Mouse (Mus musculus): Measurements from ENCODE around the gene Espn. TPM values are rescaled to one million over a fixed set of nuclear protein-coding genes. Genes with fewer than 3 reads are reported as not detected.
A peak's percentile ranks its signal among the peaks of the same experiment; 100 is the strongest.

Gene Espn
- polyA plus RNA-seq, 1 experiment, result 48.3 TPM

DNA sequence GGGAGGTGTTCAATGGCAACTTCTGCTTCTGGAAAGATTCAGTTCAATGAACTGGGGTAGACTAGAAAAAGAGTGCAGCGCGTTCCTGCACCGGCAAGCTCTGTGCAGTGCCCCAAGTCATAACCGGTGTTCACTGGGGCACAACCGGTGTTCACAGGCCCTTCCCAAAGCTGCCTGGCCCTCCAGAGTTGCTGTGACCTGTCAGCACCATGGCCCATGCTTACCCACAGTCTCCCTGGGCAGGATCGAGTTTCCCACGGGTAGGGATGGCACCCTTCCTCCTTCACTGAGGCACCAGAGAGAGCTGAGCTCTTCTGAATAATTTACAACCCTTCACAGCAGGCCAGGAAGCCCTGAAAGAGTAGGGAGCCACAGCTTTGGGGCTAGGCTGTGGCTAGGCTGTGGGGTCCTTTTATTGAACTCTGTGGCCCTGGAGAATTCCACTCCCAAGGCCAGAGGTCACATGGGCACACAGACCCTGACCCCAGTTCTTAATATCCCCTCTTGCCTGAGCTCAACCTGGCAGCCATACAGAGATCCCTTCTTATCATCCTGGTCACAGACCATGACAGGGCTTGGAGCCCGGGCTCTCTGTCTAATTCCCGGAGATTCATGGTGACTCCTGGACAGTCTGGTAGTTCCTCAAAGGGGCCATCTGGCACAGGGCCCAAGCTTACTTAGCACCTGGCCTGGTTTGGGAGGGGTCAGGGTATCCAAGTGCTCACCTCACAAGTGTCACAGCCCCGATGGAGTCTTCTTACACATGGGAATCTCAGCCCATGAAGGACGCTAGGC, 5.9 kb downstream of the Espn start:
- Histone ChIP-seq H3K4me3 (ENCODE audit: insufficient read depth, low read depth, low read length) (no peak overlapping the region), H3K27ac (ENCODE audit: insufficient read depth, low read depth, low read length) (no peak overlapping the region), H3K4me1 (ENCODE audit: control insufficient read depth, insufficient read depth, low read length) (peaks cover 3% of the 10 kb centered on the region; the same call in 1 of the 2 replicates), H3K36me3 (ENCODE audit: control insufficient read depth, insufficient read depth, low read length) (no peaks in the 10 kb centered on the region), H3K27me3 (replicated peaks; ENCODE audit: control insufficient read depth, insufficient read depth, low read length) (no peaks in the 10 kb centered on the region)
- 30% methylated on average over 11 of the region's 11 CpGs for WGBS
- no peak for DNase-seq
- TF ChIP-seq CTCF (conservative IDR thresholded peaks at IDR 0.05; ENCODE audit: insufficient read depth, insufficient read length, low read depth, low read length) (no peak), POLR2A (IDR thresholded peaks at IDR 0.05; ENCODE audit: low read depth, low read length) (no peak)

GRCm38 (mm10) chr4:152145473-152145872, 6.7 kb downstream of the Espn start:
- Histone ChIP-seq H3K27ac (ENCODE audit: insufficient read depth, low read depth, low read length) (no peak overlapping the region), H3K27me3 (replicated peaks; ENCODE audit: control insufficient read depth, insufficient read depth, low read length) (no peaks in the 10 kb centered on the region), H3K36me3 (ENCODE audit: control insufficient read depth, insufficient read depth, low read length) (no peaks in the 10 kb centered on the region), H3K4me1 (ENCODE audit: control insufficient read depth, insufficient read depth, low read length) (peaks cover 3% of the 10 kb centered on the region; the same call in 1 of the 2 replicates), H3K4me3 (ENCODE audit: insufficient read depth, low read depth, low read length) (no peak overlapping the region)
- 45% methylated on average over 10 of the region's 10 CpGs for WGBS
- TF ChIP-seq CTCF (conservative IDR thresholded peaks at IDR 0.05; ENCODE audit: insufficient read depth, insufficient read length, low read depth, low read length), result no peak
- no peak for TF ChIP-seq POLR2A (IDR thresholded peaks at IDR 0.05; ENCODE audit: low read depth, low read length)
- no peak for DNase-seq

DNA sequence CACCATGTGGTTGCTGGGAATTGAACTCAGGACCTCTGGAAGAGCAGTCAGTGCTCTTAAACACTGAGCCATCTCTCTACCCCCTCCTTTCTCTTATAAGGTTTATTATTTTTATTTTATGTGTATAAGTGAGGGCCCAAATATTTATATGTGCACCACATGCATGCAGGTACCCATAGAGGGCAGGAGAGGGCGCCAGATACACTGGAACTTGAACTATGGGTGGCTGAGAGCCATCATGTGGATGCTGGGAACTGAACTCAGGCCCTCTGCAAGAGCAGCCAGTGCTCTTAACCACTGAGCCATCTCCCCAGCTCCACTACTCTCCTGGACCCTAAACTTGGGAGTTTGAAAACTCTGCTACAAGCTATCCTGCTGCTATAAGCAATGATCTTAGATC, 8.5 kb downstream of the Espn start:
- Histone ChIP-seq H3K4me3 (ENCODE audit: insufficient read depth, low read depth, low read length) (no peak overlapping the region), H3K27me3 (replicated peaks; ENCODE audit: control insufficient read depth, insufficient read depth, low read length) (no peaks in the 10 kb centered on the region), H3K36me3 (ENCODE audit: control insufficient read depth, insufficient read depth, low read length) (no peaks in the 10 kb centered on the region), H3K4me1 (ENCODE audit: control insufficient read depth, insufficient read depth, low read length) (peaks cover 6% of the 10 kb centered on the region; the same call in 1 of the 2 replicates), H3K27ac (ENCODE audit: insufficient read depth, low read depth, low read length) (no peak overlapping the region)
- 55% methylated on average over 1 of the region's 1 CpGs for WGBS
- TF ChIP-seq CTCF (conservative IDR thresholded peaks at IDR 0.05; ENCODE audit: insufficient read depth, insufficient read length, low read depth, low read length), result no peak
- TF ChIP-seq POLR2A (IDR thresholded peaks at IDR 0.05; ENCODE audit: low read depth, low read length), result no peak
- DNase-seq, result no peak

DNA sequence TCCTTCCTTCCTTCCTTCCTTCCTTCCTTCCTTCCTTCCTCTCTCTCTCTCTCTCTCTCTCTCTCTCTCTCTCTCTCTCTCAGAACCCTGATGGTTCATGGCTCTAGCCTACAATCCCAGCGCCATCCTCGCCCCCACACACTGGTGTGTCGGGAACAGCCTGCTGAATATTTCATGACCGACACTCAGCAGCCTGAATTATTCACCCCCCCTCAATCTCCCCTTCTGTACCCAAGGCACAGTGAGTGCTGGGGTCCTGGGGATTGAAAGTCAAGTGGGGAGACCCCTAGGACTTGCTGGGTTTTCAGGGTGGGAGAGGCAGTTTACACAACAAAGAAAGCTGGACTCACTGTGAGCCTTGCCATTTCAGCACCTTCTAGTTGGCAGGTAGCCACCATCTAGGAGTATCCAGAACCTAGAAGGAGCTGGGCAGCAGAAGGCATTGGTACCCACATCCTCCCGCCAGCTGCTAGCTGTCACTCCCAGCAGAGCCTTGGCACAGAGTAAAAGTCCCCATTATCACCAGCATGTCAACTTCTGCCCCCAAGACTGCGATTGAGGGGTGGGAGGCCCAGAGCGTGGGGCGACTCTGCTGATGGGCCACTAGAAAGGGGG, 10.5 kb downstream of the Espn start:
- no peaks in the 10 kb centered on the region for H3K27me3 ChIP-seq (replicated peaks; ENCODE audit: control insufficient read depth, insufficient read depth, low read length)
- WGBS, result 82% methylated on average over 8 of the region's 8 CpGs
- TF ChIP-seq POLR2A (IDR thresholded peaks at IDR 0.05; ENCODE audit: low read depth, low read length) (no peak), CTCF (conservative IDR thresholded peaks at IDR 0.05; ENCODE audit: insufficient read depth, insufficient read length, low read depth, low read length) (no peak)
- peaks cover 6% of the 10 kb centered on the region; the same call in 1 of the 2 replicates for H3K4me1 ChIP-seq (ENCODE audit: control insufficient read depth, insufficient read depth, low read length)
- no peak for DNase-seq
- H3K4me3 ChIP-seq (ENCODE audit: insufficient read depth, low read depth, low read length), result no peak overlapping the region
- H3K27ac ChIP-seq (ENCODE audit: insufficient read depth, low read depth, low read length), result no peak overlapping the region
- H3K36me3 ChIP-seq (ENCODE audit: control insufficient read depth, insufficient read depth, low read length), result no peaks in the 10 kb centered on the region

DNA sequence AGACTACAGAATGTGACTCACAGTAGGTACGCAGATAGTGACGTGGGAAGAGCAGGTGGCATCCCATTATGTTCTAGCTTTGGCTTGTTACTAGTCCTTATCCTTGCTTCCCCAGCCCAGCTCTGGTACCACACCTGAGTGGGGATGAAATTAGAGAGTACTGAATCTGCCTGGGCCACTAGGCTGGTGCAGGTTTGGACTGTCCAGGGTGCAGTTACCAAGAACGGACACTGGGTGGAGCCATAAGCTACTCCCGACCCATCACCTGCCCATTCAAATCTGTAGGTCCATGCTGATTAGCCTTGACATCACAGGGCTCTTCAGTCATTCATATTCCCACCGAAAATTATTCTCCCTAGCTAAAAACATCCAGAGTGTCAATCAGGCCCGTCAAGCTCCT, 11.7 kb downstream of the Espn start:
- peak; percentile 72 for DNase-seq
- Histone ChIP-seq H3K4me3 (ENCODE audit: insufficient read depth, low read depth, low read length) (no peak overlapping the region), H3K27me3 (replicated peaks; ENCODE audit: control insufficient read depth, insufficient read depth, low read length) (no peaks in the 10 kb centered on the region), H3K4me1 (ENCODE audit: control insufficient read depth, insufficient read depth, low read length) (peaks cover 3% of the 10 kb centered on the region; the same call in 1 of the 2 replicates), H3K36me3 (ENCODE audit: control insufficient read depth, insufficient read depth, low read length) (no peaks in the 10 kb centered on the region), H3K27ac (ENCODE audit: insufficient read depth, low read depth, low read length) (no peak overlapping the region)
- TF ChIP-seq POLR2A (IDR thresholded peaks at IDR 0.05; ENCODE audit: low read depth, low read length) (no peak), CTCF (conservative IDR thresholded peaks at IDR 0.05; ENCODE audit: insufficient read depth, insufficient read length, low read depth, low read length) (peak; percentile 83)
- WGBS, result 28% methylated on average over 6 of the region's 6 CpGs

DNA sequence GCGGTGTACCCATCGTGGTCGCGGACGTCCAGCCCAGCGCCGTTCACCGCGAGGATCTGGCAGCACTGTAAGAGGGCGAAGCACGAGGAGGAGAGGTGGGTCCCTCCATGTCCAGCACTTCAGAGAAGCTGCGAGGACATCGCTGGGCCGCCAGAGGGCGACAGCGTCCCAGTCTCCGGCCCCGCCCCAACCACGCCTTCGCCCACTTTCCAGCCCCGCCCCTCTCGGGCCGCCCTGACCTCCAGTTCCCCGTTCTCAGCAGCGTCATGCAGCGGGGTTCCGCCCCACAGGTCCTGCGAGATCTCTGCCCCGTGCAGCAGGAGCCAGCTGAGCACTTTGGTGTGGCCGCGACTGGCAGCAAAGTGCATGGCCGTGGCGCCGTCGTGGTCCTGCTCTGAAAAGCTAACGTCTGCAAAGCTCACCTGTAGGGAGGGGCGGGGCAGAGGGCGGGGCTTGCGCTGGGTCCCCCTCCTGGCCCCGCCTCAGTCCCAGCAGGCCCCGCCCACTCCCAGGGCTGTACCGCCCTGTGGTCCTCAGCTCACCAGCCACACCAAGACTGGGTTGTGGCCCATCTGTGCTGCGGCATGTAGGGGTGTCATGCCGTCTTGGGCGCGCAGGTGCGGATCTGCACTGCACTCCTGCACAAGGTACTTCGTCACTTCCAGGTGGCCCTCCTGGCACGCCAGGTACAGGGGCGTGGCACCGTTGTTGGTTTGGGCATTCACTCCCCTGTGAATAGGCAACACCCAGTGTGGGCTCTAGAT, 13.5 kb downstream of the Espn start:
- Histone ChIP-seq H3K4me3 (ENCODE audit: insufficient read depth, low read depth, low read length) (peak overlapping the region; percentile 61), H3K36me3 (ENCODE audit: control insufficient read depth, insufficient read depth, low read length) (no peaks in the 10 kb centered on the region), H3K4me1 (ENCODE audit: control insufficient read depth, insufficient read depth, low read length) (peaks cover 8% of the 10 kb centered on the region), H3K27ac (ENCODE audit: insufficient read depth, low read depth, low read length) (peak overlapping the region; percentile 47; the same call in 1 of the 2 replicates), H3K27me3 (replicated peaks; ENCODE audit: control insufficient read depth, insufficient read depth, low read length) (no peaks in the 10 kb centered on the region)
- DNase-seq, result peak; percentile 91
- no peak for TF ChIP-seq POLR2A (IDR thresholded peaks at IDR 0.05; ENCODE audit: low read depth, low read length)
- TF ChIP-seq CTCF (conservative IDR thresholded peaks at IDR 0.05; ENCODE audit: insufficient read depth, insufficient read length, low read depth, low read length), result peak; percentile 87
- WGBS, result 2% methylated on average over 51 of the region's 51 CpGs

Measured in kidney, adult 2 months (tissue).